Mouse (Mus musculus) gastrocnemius, adult 18-20 months (tissue): Measurements from ENCODE around the gene AC109138.7. TPM values are rescaled to one million over a fixed set of nuclear protein-coding genes. Genes with fewer than 3 reads are reported as not detected.
"Not testable (repeated sequence)": the region's sequence is repeated elsewhere in the genome, so short reads cannot be mapped to it uniquely, and the experiment has no call there.

Experiments
- DNase-seq: peaks from one replicate; pipeline ENCODE4 v3.0.0; 2021; ENCODE audit warnings: low spot score
- microRNA-seq: library from miRNA; unstranded; fragments of <30 nt; microRNA quantifications from one replicate; pipeline ENCODE4 v1.2.0, GENCODE M21; 2021
- total RNA-seq, 2 experiments: library from RNA; stranded (reverse); gene quantifications; 2 replicates each; pipeline ENCODE4 v1.2.3; 2021

Gene AC109138.7
- total RNA-seq, 2 experiments from 2014 or later, result not detected

DNA sequence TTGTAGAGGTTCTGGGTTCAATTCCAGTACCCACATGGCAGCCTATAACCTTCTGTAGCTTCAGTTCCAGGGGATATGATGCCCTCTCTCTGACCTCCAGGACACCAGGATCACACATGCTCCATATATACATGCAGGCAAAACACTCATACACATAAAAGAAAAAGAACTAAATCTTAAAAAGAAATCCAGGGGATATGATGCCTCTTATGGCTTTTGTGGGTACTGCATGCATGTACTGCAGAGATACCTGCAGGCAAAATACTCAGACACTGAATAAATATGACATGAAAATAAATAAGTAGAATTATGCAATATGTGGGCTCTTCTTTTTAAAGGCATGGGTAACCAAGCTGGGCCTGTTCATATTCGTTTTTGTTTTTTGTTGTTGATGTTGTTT, 32.9 kb downstream of the AC109138.7 start:
- no peak for DNase-seq

DNA sequence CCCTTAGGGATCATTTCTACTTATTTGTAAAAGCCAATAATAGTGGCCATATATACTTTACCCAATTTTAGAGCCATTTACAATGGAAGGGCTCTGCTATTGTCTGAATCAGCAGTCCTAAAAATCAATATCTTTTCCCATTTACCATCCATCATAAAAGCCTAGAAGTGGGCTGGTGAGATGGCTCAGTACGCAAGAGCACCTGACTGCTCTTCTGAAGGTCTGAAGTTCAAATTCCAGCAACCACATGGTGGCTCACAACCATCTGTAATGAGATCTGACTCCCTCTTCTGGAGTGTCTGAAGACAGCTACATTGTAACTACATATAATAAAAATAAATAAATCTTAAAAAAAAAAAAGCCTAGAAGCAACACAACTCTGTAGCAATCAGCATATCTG, 34.5 kb downstream of the AC109138.7 start:
- not testable (repeated sequence) for DNase-seq

DNA sequence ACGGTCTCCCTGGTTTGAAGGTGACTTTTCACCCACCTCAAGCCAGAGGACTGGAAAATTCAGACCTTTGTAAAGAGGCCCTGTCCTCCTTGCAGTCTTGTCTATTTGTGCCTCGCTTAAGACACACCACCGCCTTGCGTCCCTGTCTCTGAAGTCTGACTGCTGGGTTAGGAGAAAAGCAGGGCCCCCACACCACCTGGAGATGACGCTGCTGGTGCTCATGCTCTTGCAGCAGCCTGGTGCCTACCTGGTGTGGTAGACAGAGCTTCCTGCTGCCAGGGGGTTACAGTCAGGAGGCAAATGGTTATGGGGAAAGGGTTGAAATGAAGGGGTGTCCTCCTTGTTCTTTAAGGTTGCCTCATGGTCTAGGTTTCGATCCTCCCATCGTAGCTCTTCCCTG, 40.1 kb downstream of the AC109138.7 start:
- no peak for DNase-seq

DNA sequence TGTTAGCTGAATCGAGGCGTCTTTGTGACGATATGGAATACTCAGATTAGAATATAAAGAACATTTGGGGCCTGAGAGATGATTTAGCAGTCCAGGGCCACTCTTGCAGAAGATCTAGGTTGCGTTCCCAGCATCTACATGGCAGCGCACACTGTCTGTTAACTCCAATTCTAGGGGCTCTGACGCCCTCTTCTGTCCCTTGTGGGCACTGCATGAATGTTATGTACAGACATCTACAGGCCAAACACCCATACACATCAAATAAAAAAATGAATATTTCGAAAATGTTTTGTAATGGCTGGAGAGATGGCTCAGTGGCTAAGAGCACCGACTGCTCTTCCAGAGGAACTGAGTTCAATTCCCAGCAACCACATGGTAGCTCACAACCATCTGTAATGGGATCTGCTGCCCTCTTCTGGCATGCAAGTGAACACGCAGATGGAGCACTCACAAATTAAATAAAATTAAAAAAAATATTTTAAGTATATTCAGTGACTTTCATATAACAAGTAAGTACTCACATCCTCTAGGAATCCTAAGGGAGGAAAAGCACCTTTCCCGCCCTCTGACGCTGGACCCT, 41.5 kb downstream of the AC109138.7 start:
- DNase-seq, result no peak

DNA sequence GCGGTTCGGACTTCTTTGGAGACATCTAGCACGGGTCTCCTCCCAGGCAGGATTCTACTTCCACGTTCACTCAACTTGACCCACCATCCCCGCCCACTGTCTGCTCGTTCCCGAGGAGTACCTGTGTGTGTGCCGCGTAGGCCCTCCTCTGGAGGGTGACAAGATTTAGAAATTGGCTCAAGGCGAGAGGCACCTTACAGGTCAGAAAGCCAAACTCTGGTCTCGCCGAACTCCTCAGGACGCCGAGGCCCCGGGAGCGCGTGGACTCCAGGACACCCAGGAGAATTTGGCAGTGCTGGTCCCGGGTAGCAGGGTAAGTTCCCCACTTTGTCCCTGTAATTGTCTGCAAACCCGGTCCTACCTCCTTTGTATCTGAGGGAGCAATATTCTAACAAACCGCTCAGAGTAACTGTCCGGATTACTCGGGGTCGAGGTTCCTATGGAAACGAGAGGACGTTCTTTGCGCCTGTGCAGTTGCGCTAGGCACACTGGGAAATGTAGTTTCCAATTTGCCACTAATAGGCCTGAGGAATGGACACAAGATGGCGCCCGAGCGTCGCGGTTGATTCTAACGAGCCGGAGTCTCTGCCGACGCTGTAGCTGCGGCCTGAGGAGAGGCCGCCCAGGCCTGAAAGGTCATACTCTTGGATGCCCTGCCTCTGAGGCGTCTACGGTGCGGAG, 43.2 kb downstream of the AC109138.7 start:
- DNase-seq, result peak; percentile 95

DNA sequence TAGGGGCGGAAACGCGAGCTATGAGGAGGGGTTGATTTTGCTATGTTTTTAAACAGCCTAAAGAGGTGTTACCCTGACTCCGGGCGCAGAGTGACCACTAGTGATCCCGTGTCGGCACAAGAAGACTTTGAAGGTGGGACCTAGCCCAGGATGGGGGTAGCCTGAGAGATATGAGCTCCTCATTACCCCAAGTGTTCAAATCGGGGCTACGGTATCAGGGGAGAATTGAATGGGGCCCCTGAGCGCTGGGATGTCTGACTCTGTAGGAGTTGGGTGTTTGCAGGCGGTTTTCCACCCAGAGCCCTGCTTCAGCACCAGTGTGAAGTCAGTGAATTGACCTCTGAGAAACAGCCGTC, 43.7 kb downstream of the AC109138.7 start:
- DNase-seq, result no peak

DNA sequence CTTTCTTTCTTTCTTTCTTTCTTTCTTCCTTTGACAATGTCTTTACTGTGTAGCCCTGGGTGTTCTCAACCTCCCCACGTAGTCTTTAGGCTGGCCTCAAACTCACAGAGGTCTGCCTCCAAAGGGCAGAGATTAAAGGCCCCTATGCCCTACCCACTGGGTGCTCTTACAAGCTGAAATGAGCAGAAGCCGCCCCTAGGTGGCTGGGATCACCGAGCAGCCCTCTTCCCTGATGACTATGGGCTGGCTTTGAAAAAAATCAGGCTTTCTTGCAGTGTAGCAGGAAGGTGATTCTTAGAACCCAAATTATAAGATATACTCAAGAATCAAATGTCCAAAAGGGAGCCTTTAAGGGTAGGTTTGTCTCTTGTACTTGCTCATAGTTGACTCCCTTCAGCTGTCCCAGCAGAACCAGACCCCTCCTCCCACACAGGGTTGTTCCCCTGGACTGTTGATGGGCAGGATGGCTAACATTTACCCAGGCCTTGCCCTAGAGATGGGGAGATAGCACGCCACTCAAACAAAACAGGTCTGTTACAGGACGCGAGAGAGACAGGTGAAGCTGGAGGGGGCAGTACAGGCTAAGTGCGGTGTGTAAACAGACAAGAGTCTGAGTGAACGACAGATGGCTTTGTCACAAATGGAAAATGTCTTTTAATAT, 47.0 kb downstream of the AC109138.7 start:
- DNase-seq, result no peak

DNA sequence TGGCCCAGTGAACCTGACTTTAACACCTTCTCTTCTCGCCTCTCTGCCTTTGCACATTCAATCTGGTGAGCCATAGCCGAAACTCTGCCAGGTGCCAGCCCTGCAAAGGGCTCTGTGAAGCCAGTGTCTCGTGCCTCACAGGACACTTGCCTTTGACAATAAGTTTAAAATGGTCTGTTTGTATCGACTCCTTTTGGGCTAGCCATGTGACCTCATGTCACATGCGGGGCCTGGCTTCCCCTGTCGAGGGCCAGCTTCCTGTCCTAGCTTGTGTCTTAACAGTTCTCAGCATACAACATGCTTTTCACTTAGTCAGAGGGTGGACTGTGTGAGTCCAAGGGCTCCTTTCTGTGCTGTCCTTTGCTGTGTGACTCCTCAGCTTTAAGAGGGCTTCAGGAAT, 48.6 kb downstream of the AC109138.7 start:
- no peak for DNase-seq

DNA sequence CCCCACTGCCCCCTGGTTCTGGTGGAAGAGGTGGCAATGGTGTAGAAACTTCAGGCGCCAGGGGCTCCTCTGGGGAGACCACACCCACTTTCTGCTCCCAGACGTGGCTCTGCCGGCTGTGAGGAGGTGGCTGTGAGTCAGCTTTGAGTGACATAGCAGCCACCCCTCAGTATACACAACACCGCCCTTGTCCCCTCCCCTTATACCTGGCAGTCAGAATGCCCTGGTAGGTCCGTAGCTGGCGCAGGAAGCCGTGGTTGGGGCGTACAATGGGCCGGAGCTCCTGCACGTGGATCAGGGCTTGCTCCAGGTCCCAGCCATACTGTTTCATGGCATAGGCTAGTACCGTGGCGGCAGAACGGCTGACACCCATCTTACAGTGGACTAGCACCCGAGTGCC, 49.5 kb downstream of the AC109138.7 start:
- no peak for DNase-seq

DNA sequence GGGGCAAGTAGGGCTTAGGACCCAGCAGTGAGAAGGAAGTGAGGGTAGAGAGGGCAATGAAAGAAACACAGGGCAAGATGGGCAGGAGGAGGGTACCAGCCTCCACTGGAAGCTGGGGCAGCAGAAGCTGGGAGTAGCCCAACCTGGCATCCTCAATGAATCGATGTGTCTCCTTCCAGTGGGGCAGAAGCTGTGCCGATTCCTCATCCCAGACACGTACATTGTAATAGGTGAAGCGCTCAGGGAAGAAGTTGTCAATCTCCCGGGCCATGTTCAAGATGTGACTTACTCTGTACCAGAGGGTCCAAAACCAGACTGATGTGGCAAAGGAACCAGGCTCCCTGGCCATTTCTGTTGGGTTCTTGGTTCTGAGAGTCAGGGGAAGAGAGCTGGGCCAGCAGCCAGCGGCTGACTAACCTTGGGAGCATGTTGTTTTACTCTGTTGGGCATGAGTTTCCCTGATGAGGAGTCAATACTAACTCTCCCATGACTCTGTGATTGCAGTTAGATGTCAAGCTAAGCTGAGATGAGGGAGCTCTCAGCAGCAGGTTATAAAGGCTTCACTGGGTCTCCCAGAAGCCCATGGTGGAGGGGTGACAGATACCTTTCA, 50.1 kb downstream of the AC109138.7 start:
- DNase-seq, result no peak

DNA sequence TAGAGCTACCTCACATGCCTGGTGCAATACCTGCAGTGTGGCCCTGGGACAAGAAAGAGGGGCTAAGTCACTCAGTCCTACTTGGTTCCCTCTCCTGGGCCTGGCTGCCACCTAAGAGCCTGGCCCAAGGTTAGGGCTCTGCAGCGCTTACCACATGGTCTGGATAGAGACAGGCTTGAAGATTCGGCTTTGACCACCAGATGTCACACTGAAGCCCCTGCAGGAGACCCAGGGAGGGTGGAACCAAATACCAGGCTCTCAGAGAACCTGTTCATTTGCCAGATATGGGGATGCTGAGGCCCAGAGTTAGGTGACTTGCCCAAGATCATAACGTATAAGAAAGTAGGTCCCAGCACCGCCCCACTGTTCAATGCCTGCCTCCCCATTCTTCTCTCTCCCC, 51.8 kb downstream of the AC109138.7 start:
- no peak for DNase-seq

DNA sequence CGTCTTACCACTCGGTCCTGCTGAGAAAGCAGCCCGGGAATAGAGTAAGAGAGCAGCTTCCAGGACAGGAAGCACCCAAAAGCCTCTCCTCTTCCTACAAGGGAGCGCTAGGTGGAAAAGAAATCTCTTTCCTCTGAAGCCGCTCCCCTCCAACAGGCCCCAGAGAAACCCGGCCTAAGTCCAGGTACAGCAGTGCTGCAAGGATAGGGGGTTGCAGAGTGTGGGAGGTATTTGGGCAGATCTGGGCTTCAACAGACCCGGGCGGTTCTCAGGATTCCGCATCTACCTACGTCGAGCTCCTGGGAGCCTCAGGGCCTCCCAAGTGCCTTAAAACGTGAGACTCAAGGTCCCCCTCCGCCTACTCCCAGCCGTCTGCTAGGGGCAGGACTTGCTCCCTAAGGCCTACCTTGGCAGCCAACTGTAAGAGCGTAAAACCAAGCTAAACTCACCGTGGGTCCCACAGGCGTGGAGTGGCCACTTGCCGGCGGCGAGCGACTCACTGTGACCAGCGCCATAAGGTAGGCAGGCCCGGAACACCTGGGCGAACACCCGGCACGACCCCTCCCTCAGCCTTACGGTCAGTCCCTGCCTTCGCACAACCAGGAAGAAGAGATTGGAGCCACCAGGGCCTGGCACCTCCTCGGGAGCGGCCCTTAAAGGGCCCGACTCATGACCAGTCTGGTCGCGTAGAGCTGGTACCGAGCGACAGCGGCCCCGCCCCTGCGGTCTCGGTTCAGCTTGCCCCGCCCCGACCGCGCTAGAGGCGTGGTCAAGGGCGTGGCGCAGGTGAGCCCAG, 54.6 kb downstream of the AC109138.7 start, which contains the start of gene Ssh3:
TSS of gene Ssh3 (minus strand) at position 615 of the 796 bp plus-strand sequence.
- DNase-seq, result peak; percentile 63

DNA sequence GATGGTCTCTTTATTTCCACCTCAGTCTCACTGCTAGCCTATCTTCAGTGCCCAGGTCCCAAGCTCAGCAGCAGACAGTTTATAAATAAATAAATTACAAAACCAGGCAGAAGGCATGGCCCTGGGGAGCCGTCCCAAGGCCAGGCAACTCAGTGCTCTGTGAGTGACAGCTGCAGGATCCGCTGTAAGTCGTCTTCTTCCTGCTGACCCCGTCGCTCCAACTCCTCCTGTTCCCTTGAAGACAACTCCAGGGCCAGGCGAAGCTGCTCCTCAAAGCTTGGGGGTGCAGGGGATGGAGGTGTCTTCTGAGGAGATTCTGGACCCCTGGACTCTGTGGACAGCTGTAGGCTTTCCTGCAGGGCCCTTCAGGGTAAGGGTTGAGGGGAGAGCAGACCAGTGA, 56.0 kb downstream of the AC109138.7 start:
- DNase-seq, result no peak

DNA sequence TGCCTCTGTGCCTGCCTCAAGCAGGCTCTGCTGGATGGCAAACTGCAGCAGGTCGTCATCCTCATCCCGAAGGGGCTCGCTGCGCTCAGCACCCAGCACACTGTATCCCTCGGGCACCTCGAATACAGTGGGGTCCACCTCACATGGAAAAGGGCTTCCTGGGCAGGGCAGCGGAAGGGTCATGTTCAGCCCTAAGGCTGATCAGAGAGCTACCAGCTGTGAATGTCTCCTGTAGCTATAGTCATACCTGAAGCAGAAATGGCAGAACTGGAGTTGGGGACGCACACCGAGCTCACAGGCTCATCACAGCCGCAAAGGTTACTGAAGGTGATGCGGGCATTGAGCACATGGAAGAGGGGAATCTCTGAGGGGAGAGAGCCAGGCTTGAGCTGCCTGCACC, 56.8 kb downstream of the AC109138.7 start:
- no peak for DNase-seq

DNA sequence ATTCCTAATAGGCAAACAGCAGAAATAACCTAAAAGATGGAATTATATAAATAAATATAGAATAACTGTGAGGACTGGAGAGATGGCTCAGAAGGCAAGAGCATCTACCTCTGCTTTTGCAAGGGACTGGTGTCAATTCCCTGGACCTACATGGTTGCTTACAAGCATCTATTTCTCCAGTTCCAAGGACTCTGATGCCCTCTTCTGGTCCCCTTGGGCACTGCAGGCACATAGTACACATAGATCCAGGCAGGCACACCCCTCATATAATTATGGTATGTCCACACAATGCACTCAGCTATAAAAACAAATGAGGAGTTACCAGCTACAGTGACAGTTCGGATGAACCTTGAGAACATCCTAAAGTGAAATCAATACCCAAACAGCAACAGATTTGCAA, 65.3 kb downstream of the AC109138.7 start:
- no peak for DNase-seq

DNA sequence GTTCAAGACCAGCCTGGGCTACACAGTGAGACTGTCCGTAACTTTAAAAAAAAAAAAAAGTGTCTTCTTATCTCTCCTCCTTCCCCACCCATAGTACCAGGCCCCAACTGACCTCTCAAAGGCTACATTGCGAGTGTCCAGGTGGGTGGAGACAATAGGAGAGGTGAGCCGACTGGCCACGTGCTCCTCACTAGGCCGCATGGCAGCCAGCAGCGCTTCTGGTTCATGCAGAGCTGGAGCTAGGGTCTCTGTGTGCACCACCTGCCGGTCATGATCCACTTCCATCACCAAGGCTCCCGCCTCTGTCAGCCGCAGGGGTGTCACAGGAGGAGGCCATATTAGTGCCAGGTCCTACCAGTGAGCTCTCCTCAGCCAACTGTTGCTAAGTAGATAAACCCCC, 66.3 kb downstream of the AC109138.7 start:
- no peak for DNase-seq

Small RNA genes within 50 kb of the gene (microRNA-seq; reads per million reads assigned to microRNA genes)
- gene Gm26115, result not detected
- 1.0 reads per million for gene Mir6985

Other genes with a start within 250 kb of the AC109138.7 start
- gene Aldh3b2, start 242.0 kb upstream of the AC109138.7 start, total RNA-seq, result under 1 TPM; 0.14 to 0.26 TPM
- 1 to 10 TPM; 1.3 to 2.0 TPM for gene Acy3, start 227.8 kb upstream of the AC109138.7 start, total RNA-seq
- not detected for gene Tbx10, start 221.6 kb upstream of the AC109138.7 start, total RNA-seq
- 10 to 100 TPM; 23.8 to 30.1 TPM for gene Nudt8, start 213.8 kb upstream of the AC109138.7 start, total RNA-seq
- gene Gm49405, start 213.7 kb upstream of the AC109138.7 start, total RNA-seq, result under 1 TPM; 0.14 to 0.40 TPM
- gene Doc2g, start 211.0 kb upstream of the AC109138.7 start, total RNA-seq, result under 1 TPM; 0.82 to 1.00 TPM
- gene Ndufv1, start 201.6 kb upstream of the AC109138.7 start, total RNA-seq, result 100 to 1,000 TPM; 423 to 466 TPM
- 100 to 1,000 TPM; 480 to 487 TPM for gene Gstp1, start 176.4 kb upstream of the AC109138.7 start, total RNA-seq
- 100 to 1,000 TPM; 206 to 226 TPM for gene Gstp2, start 168.3 kb upstream of the AC109138.7 start, total RNA-seq
- not detected for gene Gstp3, start 154.8 kb upstream of the AC109138.7 start, total RNA-seq
- gene Cabp2, start 132.8 kb upstream of the AC109138.7 start, total RNA-seq, result not detected
- 10 to 100 TPM; 18.7 to 19.9 TPM for gene Cdk2ap2, start 117.2 kb upstream of the AC109138.7 start, total RNA-seq
- gene Pitpnm1, start 114.4 kb upstream of the AC109138.7 start, total RNA-seq, result 1 to 10 TPM; 2.0 to 3.7 TPM
- 10 to 100 TPM; 82.2 to 84.7 TPM for gene Aip, start 88.5 kb upstream of the AC109138.7 start, total RNA-seq
- gene Gpr152, start 74.6 kb upstream of the AC109138.7 start, total RNA-seq, result not detected
- gene Cabp4, start 70.3 kb upstream of the AC109138.7 start, total RNA-seq, result not detected
- 10 to 100 TPM; 11.9 to 13.4 TPM for gene Coro1b, start 65.7 kb upstream of the AC109138.7 start, total RNA-seq
- not detected for gene Ptprcap, start 60.8 kb upstream of the AC109138.7 start, total RNA-seq
- 10 to 100 TPM; 24.8 to 25.9 TPM for gene Rps6kb2, start 51.0 kb upstream of the AC109138.7 start, total RNA-seq
- gene Carns1, start 38.9 kb upstream of the AC109138.7 start, total RNA-seq, result 10 to 100 TPM; 21.8 to 30.3 TPM
- 1 to 10 TPM; 5.5 to 5.9 TPM for gene Tbc1d10c, start 23.1 kb upstream of the AC109138.7 start, total RNA-seq
- 100 to 1,000 TPM; 200 to 201 TPM for gene Ppp1ca, start 22.3 kb upstream of the AC109138.7 start, total RNA-seq
- 1 to 10 TPM; 2.6 to 2.8 TPM for gene Rad9a, start 12.7 kb upstream of the AC109138.7 start, total RNA-seq
- gene Clcf1, start 119 bp upstream of the AC109138.7 start, total RNA-seq, result under 1 TPM; 0.34 to 0.47 TPM
- gene Pold4, start 17.5 kb downstream of the AC109138.7 start, total RNA-seq, result 10 to 100 TPM; 16.3 to 17.8 TPM
- 1 to 10 TPM; 2.8 to 3.4 TPM for gene Ssh3, start 54.8 kb downstream of the AC109138.7 start, total RNA-seq
- under 1 TPM; 0.16 to 0.81 TPM for gene Ankrd13d, start 68.8 kb downstream of the AC109138.7 start, total RNA-seq
- 10 to 100 TPM; 50.7 to 60.8 TPM for gene Grk2, start 91.9 kb downstream of the AC109138.7 start, total RNA-seq
- 10 to 100 TPM; 33.4 to 36.8 TPM for gene Kdm2a, start 183.9 kb downstream of the AC109138.7 start, total RNA-seq
- gene Rhod, start 225.1 kb downstream of the AC109138.7 start, total RNA-seq, result under 1 TPM; 0.27 to 0.31 TPM